Mouse (Mus musculus): Measurements from ENCODE around the gene Gsto1.
"Not testable (repeated sequence)": the region's sequence is repeated elsewhere in the genome, so short reads cannot be mapped to it uniquely, and the experiment has no call there.

Gsto1 gene

GRCm38 (mm10) chr19:47854796-47855783 is at the start of gene Gsto1:
Gene Gsto1 (plus strand): TSS chr19:47854970.
- DNase-seq (ENCODE audit: low spot score), result peak; percentile 85

- no peak for DNase-seq (ENCODE audit: low spot score)
Measured at GRCm38 (mm10) chr19:47812091-47812490, 42.7 kb upstream of the Gsto1 start.

GRCm38 (mm10) chr19:47814721-47815120 is 40.0 kb upstream of the Gsto1 start:
- DNase-seq (ENCODE audit: low spot score), result no peak

GRCm38 (mm10) chr19:47817692-47818091 is 37.1 kb upstream of the Gsto1 start:
- DNase-seq (ENCODE audit: low spot score), result no peak

- DNase-seq (ENCODE audit: low spot score), result peak; percentile 87
Measured at GRCm38 (mm10) chr19:47820832-47821493, 33.8 kb upstream of the Gsto1 start.

GRCm38 (mm10) chr19:47821494-47821872 is 33.3 kb upstream of the Gsto1 start:
- DNase-seq (ENCODE audit: low spot score), result no peak

GRCm38 (mm10) chr19:47822143-47822796 is 32.5 kb upstream of the Gsto1 start:
- DNase-seq (ENCODE audit: low spot score), result peak; percentile 29

GRCm38 (mm10) chr19:47824026-47824425 is 30.7 kb upstream of the Gsto1 start:
- no peak for DNase-seq (ENCODE audit: low spot score)

- DNase-seq (ENCODE audit: low spot score), result no peak
Measured at GRCm38 (mm10) chr19:47829913-47830450, 24.8 kb upstream of the Gsto1 start.

GRCm38 (mm10) chr19:47831111-47831510 is 23.7 kb upstream of the Gsto1 start:
- no peak for DNase-seq (ENCODE audit: low spot score)

- DNase-seq (ENCODE audit: low spot score), result no peak
Measured at GRCm38 (mm10) chr19:47832316-47832715, 22.5 kb upstream of the Gsto1 start.

- no peak for DNase-seq (ENCODE audit: low spot score)
Measured at GRCm38 (mm10) chr19:47834614-47835013, 20.2 kb upstream of the Gsto1 start.

GRCm38 (mm10) chr19:47835776-47836175 is 19.0 kb upstream of the Gsto1 start:
- no peak for DNase-seq (ENCODE audit: low spot score)

- DNase-seq (ENCODE audit: low spot score), result peak; percentile 86
Measured at GRCm38 (mm10) chr19:47836701-47837526, 17.9 kb upstream of the Gsto1 start.

GRCm38 (mm10) chr19:47837527-47837901 is 17.3 kb upstream of the Gsto1 start:
- no peak for DNase-seq (ENCODE audit: low spot score)

- not testable (repeated sequence) for DNase-seq (ENCODE audit: low spot score)
Measured at GRCm38 (mm10) chr19:47841234-47841633, 13.5 kb upstream of the Gsto1 start.

- DNase-seq (ENCODE audit: low spot score), result no peak
Measured at GRCm38 (mm10) chr19:47849735-47850134, 5.0 kb upstream of the Gsto1 start.

GRCm38 (mm10) chr19:47852131-47852530 is 2.6 kb upstream of the Gsto1 start:
- DNase-seq (ENCODE audit: low spot score), result not testable (repeated sequence)

GRCm38 (mm10) chr19:47853053-47853452 is 1.7 kb upstream of the Gsto1 start:
- DNase-seq (ENCODE audit: low spot score), result no peak

GRCm38 (mm10) chr19:47853951-47854795 is 597 bp upstream of the Gsto1 start:
- DNase-seq (ENCODE audit: low spot score), result no peak

All from retina, embryonic 14.5 days (tissue).